Mouse (Mus musculus) kidney, adult 2 months (tissue): ENCODE results near the gene Gpr12. TPM values are rescaled to one million over a fixed set of nuclear protein-coding genes. Genes with fewer than 3 reads are reported as not detected.
"Not testable (repeated sequence)": the region's sequence is repeated elsewhere in the genome, so short reads cannot be mapped to it uniquely, and the experiment has no call there.

ENCODE experiments used
- DNase-seq: peaks from one replicate; pipeline ENCODE4 v3.0.0; 2021
- H3K27ac ChIP-seq: fragments of 200-500 bp; 2 replicates; pipeline ENCODE4 v1.5.1; 2012; ENCODE audit warnings: low read depth, low read length, control low read depth, inconsistent platforms; ENCODE audit not compliant: insufficient read depth
- H3K27me3 ChIP-seq: fragments of 200-500 bp; replicated peaks from 2 replicates; pipeline ENCODE4 v1.6.1; 2012; ENCODE audit warnings: mild to moderate bottlenecking, moderate library complexity, low read length, inconsistent platforms; ENCODE audit not compliant: control insufficient read depth, insufficient read depth
- H3K36me3 ChIP-seq: fragments of 200-500 bp; 2 replicates; pipeline ENCODE4 v1.6.1; 2012; ENCODE audit warnings: mild to moderate bottlenecking, moderate library complexity, low read length, inconsistent platforms; ENCODE audit not compliant: control insufficient read depth, insufficient read depth
- H3K4me1 ChIP-seq: fragments of 200-500 bp; 2 replicates; pipeline ENCODE4 v1.6.1; 2011; ENCODE audit warnings: low read length; ENCODE audit not compliant: control insufficient read depth, insufficient read depth
- H3K4me3 ChIP-seq: fragments of 200-500 bp; 2 replicates; pipeline ENCODE4 v1.5.1; 2011; ENCODE audit warnings: mild to moderate bottlenecking, low read depth, low read length, control low read depth; ENCODE audit not compliant: insufficient read depth
- CTCF ChIP-seq: fragments of 200-500 bp; conservative IDR thresholded peaks from 2 replicates; pipeline ENCODE4 v1.5.1; 2011; ENCODE audit warnings: low read depth, mild to moderate bottlenecking, control low read depth, low read length, moderate library complexity, mixed read lengths; ENCODE audit not compliant: insufficient read depth, insufficient read length
- POLR2A ChIP-seq: fragments of 200-500 bp; IDR thresholded peaks from one replicate; pipeline ENCODE4 v1.6.1; 2011; ENCODE audit warnings: low read depth, low read length, control low read depth
- WGBS: fragments of 180-500 bp; shearing (Covaris S2); methylation state at CpG from one replicate; pipeline ENCODE4 v1.1.7; 2018; 5-methylcytosine and 5-hydroxymethylcytosine counted together
- polyA plus RNA-seq: library from polyadenylated mRNA; depleted of rRNA; stranded (reverse); fragments of >200 nt; gene quantifications from 2 replicates; pipeline ENCODE4 v1.2.3, GENCODE M21; 2012

Gene Gpr12
- polyA plus RNA-seq, 1 experiment = 1.5 TPM

GRCm38 (mm10) chr5:146585307-146585651, 240 bp upstream of the Gpr12 start:
- H3K27ac ChIP-seq = no peak overlapping the region
- no peaks in the 10 kb centered on the region for H3K27me3 ChIP-seq
- TF ChIP-seq CTCF = no peak
- no peak for TF ChIP-seq POLR2A
- DNase-seq = peak; percentile 16
- no peak overlapping the region for H3K4me3 ChIP-seq
- WGBS = 1% methylated on average over 10 of the region's 10 CpGs
- no peaks in the 10 kb centered on the region for H3K36me3 ChIP-seq
- no peaks in the 10 kb centered on the region for H3K4me1 ChIP-seq

- H3K36me3 ChIP-seq = no peaks in the 10 kb centered on the region
- no peaks in the 10 kb centered on the region for H3K27me3 ChIP-seq
- no peaks in the 10 kb centered on the region for H3K4me1 ChIP-seq
- TF ChIP-seq CTCF (no peak), POLR2A (no peak)
- DNase-seq = no peak
- no peak overlapping the region for H3K27ac ChIP-seq
- 3% methylated on average over 10 of the region's 10 CpGs for WGBS
- no peak overlapping the region for H3K4me3 ChIP-seq
Measured at GRCm38 (mm10) chr5:146584156-146584477, 922 bp downstream of the Gpr12 start.

- WGBS = 88% methylated on average over 3 of the region's 3 CpGs
- H3K4me3 ChIP-seq = no peak overlapping the region
- no peak overlapping the region for H3K27ac ChIP-seq
- DNase-seq = no peak
- no peaks in the 10 kb centered on the region for H3K27me3 ChIP-seq
- no peaks in the 10 kb centered on the region for H3K4me1 ChIP-seq
- no peaks in the 10 kb centered on the region for H3K36me3 ChIP-seq
- TF ChIP-seq POLR2A (no peak), CTCF (peak; percentile 41; the same call in 1 of the 2 replicates)
Measured at GRCm38 (mm10) chr5:146576668-146577067, 8.4 kb downstream of the Gpr12 start.

- H3K4me1 ChIP-seq, H3K36me3 ChIP-seq, H3K27ac ChIP-seq, DNase-seq, H3K4me3 ChIP-seq, H3K27me3 ChIP-seq: not testable (repeated sequence)
- 96% methylated on average over 4 of the region's 4 CpGs for WGBS
Measured at GRCm38 (mm10) chr5:146572735-146573042, 12.3 kb downstream of the Gpr12 start.

- not testable (repeated sequence) for H3K36me3 ChIP-seq, H3K27ac ChIP-seq, H3K27me3 ChIP-seq, H3K4me3 ChIP-seq, H3K4me1 ChIP-seq
- WGBS = 39% methylated on average over 6 of the region's 6 CpGs
- DNase-seq = peak; percentile 29
Measured at GRCm38 (mm10) chr5:146571830-146572734, 13.0 kb downstream of the Gpr12 start.

- H3K4me1 ChIP-seq, H3K4me3 ChIP-seq, H3K27ac ChIP-seq, DNase-seq, H3K27me3 ChIP-seq, H3K36me3 ChIP-seq: not testable (repeated sequence)
- WGBS = 80% methylated on average over 6 of the region's 6 CpGs
Measured at GRCm38 (mm10) chr5:146570179-146570578, 14.9 kb downstream of the Gpr12 start.

GRCm38 (mm10) chr5:146567054-146567453, 18.0 kb downstream of the Gpr12 start:
- H3K27me3 ChIP-seq = no peaks in the 10 kb centered on the region
- H3K4me1 ChIP-seq = no peaks in the 10 kb centered on the region
- 65% methylated on average over 4 of the region's 4 CpGs for WGBS
- no peak for DNase-seq
- no peaks in the 10 kb centered on the region for H3K36me3 ChIP-seq
- no peak overlapping the region for H3K27ac ChIP-seq
- no peak overlapping the region for H3K4me3 ChIP-seq
- peak; percentile 21; the same call in 1 of the 2 replicates for TF ChIP-seq CTCF
- TF ChIP-seq POLR2A = no peak

- TF ChIP-seq CTCF (no peak), POLR2A (no peak)
- Histone ChIP-seq H3K4me3 (no peak overlapping the region), H3K36me3 (no peaks in the 10 kb centered on the region), H3K27ac (no peak overlapping the region), H3K4me1 (no peaks in the 10 kb centered on the region), H3K27me3 (no peaks in the 10 kb centered on the region)
- 83% methylated on average over 1 of the region's 1 CpGs for WGBS
- no peak for DNase-seq
Measured at GRCm38 (mm10) chr5:146564259-146564658, 20.8 kb downstream of the Gpr12 start.

- not testable (repeated sequence) for H3K36me3 ChIP-seq, H3K4me3 ChIP-seq, DNase-seq, H3K27me3 ChIP-seq, H3K27ac ChIP-seq, H3K4me1 ChIP-seq
- WGBS = no CpG with 5 or more reads among the region's 3 CpGs
Measured at GRCm38 (mm10) chr5:146555836-146556235, 29.2 kb downstream of the Gpr12 start, which contains the start of gene Gm3415. Gene Gm3415 (plus strand): TSS chr5:146556136.

GRCm38 (mm10) chr5:146537347-146537746, 47.7 kb downstream of the Gpr12 start, which contains the start of gene Gm3409:
Gene Gm3409 (plus strand): TSS chr5:146537647.
- not testable (repeated sequence) for DNase-seq, H3K4me3 ChIP-seq
- 84% methylated on average over 3 of the region's 3 CpGs for WGBS

More at GRCm38 (mm10) chr5:146537347-146537746, 47.7 kb downstream of the Gpr12 start, which contains the start of gene Gm3409:
- not testable (repeated sequence) for H3K4me1 ChIP-seq, H3K27ac ChIP-seq, H3K27me3 ChIP-seq, H3K36me3 ChIP-seq
